Mouse (Mus musculus) E14TG2a.4 (cell line): ENCODE results near the gene Pfas.

ENCODE experiments used
- CTCF ChIP-seq: conservative IDR thresholded peaks from 2 replicates; pipeline ENCODE4 v1.5.1; 2014; ENCODE audit warnings: low read length
- NANOG ChIP-seq: IDR thresholded peaks from 2 replicates; pipeline ENCODE4 v1.6.1; 2014; ENCODE audit warnings: borderline replicate concordance, low read length, mixed read lengths
- POU5F1 ChIP-seq: IDR thresholded peaks from 2 replicates; pipeline ENCODE4 v1.6.1; 2014; ENCODE audit warnings: low read length, borderline replicate concordance

DNA sequence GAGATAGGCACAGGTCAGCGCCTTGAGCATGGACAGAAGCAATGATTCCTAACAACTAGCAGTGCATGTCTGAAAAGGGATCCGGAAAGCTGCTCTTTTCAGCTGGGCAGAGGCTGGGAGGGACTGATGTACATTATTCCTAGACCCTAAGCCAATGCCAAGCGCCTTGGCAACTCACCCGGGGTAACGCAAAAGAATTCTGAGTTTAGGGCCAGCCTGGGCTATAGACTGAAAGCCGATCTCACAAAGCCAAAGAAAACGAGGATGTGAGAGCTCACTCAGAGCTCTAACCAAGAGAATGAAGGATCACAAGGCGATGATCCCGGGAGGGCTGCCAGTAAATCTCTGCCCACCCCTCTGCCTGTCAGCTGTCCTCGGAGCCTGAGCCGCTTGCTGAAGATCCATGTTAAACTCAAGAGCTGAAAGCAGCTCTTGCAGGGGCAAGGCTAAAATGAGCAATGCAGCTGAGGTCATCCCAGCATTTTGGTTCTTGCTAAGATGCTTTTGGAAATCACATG is 20.8 kb downstream of the Pfas start:
- TF ChIP-seq CTCF (no peak), POU5F1 (no peak), NANOG (no peak)
